Mouse (Mus musculus) neural tube, embryonic 14.5 days (tissue): ENCODE data around the gene Slc17a5. TPM values are rescaled to one million over a fixed set of nuclear protein-coding genes. Genes with fewer than 3 reads are reported as not detected.

Source experiments
- ATAC-seq: fragments of 200-750 bp; cut with Nextera tagmentation; 2 replicates; pipeline ENCODE4 v1.8.0; 2017; ENCODE audit warnings: low read depth, mild to moderate bottlenecking, moderate TSS enrichment, moderate library complexity
- H3K27ac ChIP-seq: fragments of 300-500 bp; sonication (generic); 2 replicates; pipeline ENCODE4 v1.5.1; 2014; ENCODE audit warnings: low read depth, mild to moderate bottlenecking, control low read depth, low read length, moderate library complexity, mixed read lengths
- H3K27me3 ChIP-seq: fragments of 300-500 bp; sonication (generic); 2 replicates; pipeline ENCODE4 v1.6.1; 2014; ENCODE audit warnings: low read length; ENCODE audit not compliant: control insufficient read depth, insufficient read depth
- H3K36me3 ChIP-seq: fragments of 300-500 bp; sonication (generic); 2 replicates; pipeline ENCODE4 v1.6.1; 2014; ENCODE audit warnings: low read length, mixed read lengths; ENCODE audit not compliant: control insufficient read depth, insufficient read depth
- H3K4me1 ChIP-seq: fragments of 300-500 bp; sonication (generic); 2 replicates; pipeline ENCODE4 v1.6.1; 2014; ENCODE audit warnings: low read length; ENCODE audit not compliant: control insufficient read depth, insufficient read depth
- H3K4me2 ChIP-seq: fragments of 300-500 bp; sonication (generic); 2 replicates; pipeline ENCODE4 v1.6.1; 2014; ENCODE audit warnings: mild to moderate bottlenecking, low read depth, low read length, control low read depth
- H3K4me3 ChIP-seq: fragments of 300-500 bp; sonication (generic); 2 replicates; pipeline ENCODE4 v1.5.1; 2014; ENCODE audit warnings: low read depth, low read length, control low read depth, mixed read lengths
- H3K9ac ChIP-seq: fragments of 300-500 bp; sonication (generic); replicated peaks from 2 replicates; pipeline ENCODE4 v1.6.1; 2014; ENCODE audit warnings: low read depth, mild to moderate bottlenecking, control low read depth, low read length, mixed read lengths
- H3K9me3 ChIP-seq: fragments of 300-500 bp; sonication (generic); 2 replicates; pipeline ENCODE4 v1.6.1; 2016; ENCODE audit warnings: low read length; ENCODE audit not compliant: control insufficient read depth
- WGBS: fragments of 180-500 bp; shearing (Covaris S2); extraction: QIAGEN DNeasy Blood & Tissue Kit; methylation state at CpG from one replicate; pipeline ENCODE4 v1.1.7; 2014; 5-methylcytosine and 5-hydroxymethylcytosine counted together
- polyA plus RNA-seq: library from polyadenylated mRNA; unstranded; fragments of >200 nt; fragmentation: Nextera tagmentation; extraction: Ambion mirVana; gene quantifications from 2 replicates; pipeline ENCODE4 v1.2.1, GENCODE M21; 2014

The Slc17a5 gene
- polyA plus RNA-seq, 1 experiment from 2014 or later = 20.4 TPM

- Histone ChIP-seq H3K36me3 (no peaks in the 10 kb centered on the region), H3K27me3 (no peaks in the 10 kb centered on the region), H3K9me3 (no peaks in the 10 kb centered on the region), H3K4me2 (no peak overlapping the region), H3K27ac (no peak overlapping the region), H3K4me1 (peaks cover under 1% of the 10 kb centered on the region; the same call in 1 of the 2 replicates), H3K4me3 (no peak overlapping the region), H3K9ac (no peak overlapping the region)
- 83% methylated on average over 4 of the region's 4 CpGs for WGBS
- ATAC-seq = no peak
Observed at GRCm38 (mm10) chr9:78514681-78515080, 73.2 kb downstream of the Slc17a5 start.

- Histone ChIP-seq H3K4me1 (no peaks in the 10 kb centered on the region), H3K4me2 (no peak overlapping the region), H3K27me3 (no peaks in the 10 kb centered on the region), H3K9me3 (no peaks in the 10 kb centered on the region), H3K9ac (no peak overlapping the region), H3K27ac (no peak overlapping the region), H3K4me3 (no peak overlapping the region), H3K36me3 (no peaks in the 10 kb centered on the region)
- WGBS = 87% methylated on average over 6 of the region's 6 CpGs
- ATAC-seq = no peak
Observed at GRCm38 (mm10) chr9:78513776-78514500, 73.9 kb downstream of the Slc17a5 start.

- ATAC-seq = no peak
- WGBS = 94% methylated on average over 5 of the region's 5 CpGs
Observed at GRCm38 (mm10) chr9:78511705-78512104, 76.1 kb downstream of the Slc17a5 start.

GRCm38 (mm10) chr9:78508106-78508786 is 79.6 kb downstream of the Slc17a5 start:
- ATAC-seq = no peak
- 92% methylated on average over 16 of the region's 16 CpGs for WGBS
- H3K4me2 ChIP-seq = no peak overlapping the region
- H3K36me3 ChIP-seq = no peaks in the 10 kb centered on the region
- no peak overlapping the region for H3K27ac ChIP-seq
- no peak overlapping the region for H3K4me3 ChIP-seq
- H3K9ac ChIP-seq = no peak overlapping the region
- no peaks in the 10 kb centered on the region for H3K9me3 ChIP-seq
- H3K4me1 ChIP-seq = peaks cover 3% of the 10 kb centered on the region
- H3K27me3 ChIP-seq = no peaks in the 10 kb centered on the region

More at GRCm38 (mm10) chr9:78511705-78512104, 76.1 kb downstream of the Slc17a5 start:
- Histone ChIP-seq H3K27ac (no peak overlapping the region), H3K36me3 (no peaks in the 10 kb centered on the region), H3K27me3 (no peaks in the 10 kb centered on the region), H3K9ac (no peak overlapping the region), H3K4me3 (no peak overlapping the region), H3K4me2 (no peak overlapping the region), H3K4me1 (no peaks in the 10 kb centered on the region), H3K9me3 (no peaks in the 10 kb centered on the region)

GRCm38 (mm10) chr9:78506722-78507077 is 81.1 kb downstream of the Slc17a5 start:
- H3K4me3 ChIP-seq = no peak overlapping the region
- no peaks in the 10 kb centered on the region for H3K27me3 ChIP-seq
- ATAC-seq = no peak
- WGBS = 85% methylated on average over 6 of the region's 7 CpGs
- H3K9me3 ChIP-seq = no peaks in the 10 kb centered on the region
- no peak overlapping the region for H3K4me2 ChIP-seq
- H3K36me3 ChIP-seq = no peaks in the 10 kb centered on the region
- H3K9ac ChIP-seq = no peak overlapping the region
- peaks cover 13% of the 10 kb centered on the region for H3K4me1 ChIP-seq
- H3K27ac ChIP-seq = no peak overlapping the region

GRCm38 (mm10) chr9:78506002-78506721 is 81.7 kb downstream of the Slc17a5 start:
- no peaks in the 10 kb centered on the region for H3K27me3 ChIP-seq
- no peaks in the 10 kb centered on the region for H3K9me3 ChIP-seq
- peaks cover 13% of the 10 kb centered on the region for H3K4me1 ChIP-seq
- no peaks in the 10 kb centered on the region for H3K36me3 ChIP-seq
- no peak for ATAC-seq
- no peak overlapping the region for H3K4me2 ChIP-seq
- H3K9ac ChIP-seq = no peak overlapping the region
- 86% methylated on average over 11 of the region's 11 CpGs for WGBS
- no peak overlapping the region for H3K4me3 ChIP-seq
- no peak overlapping the region for H3K27ac ChIP-seq

- Histone ChIP-seq H3K27me3 (no peaks in the 10 kb centered on the region), H3K9me3 (no peaks in the 10 kb centered on the region), H3K4me2 (no peak overlapping the region), H3K4me1 (peaks cover 13% of the 10 kb centered on the region), H3K27ac (no peak overlapping the region), H3K36me3 (no peaks in the 10 kb centered on the region), H3K4me3 (no peak overlapping the region), H3K9ac (no peak overlapping the region)
- 95% methylated on average over 6 of the region's 6 CpGs for WGBS
- ATAC-seq = no peak
Observed at GRCm38 (mm10) chr9:78505223-78505622, 82.6 kb downstream of the Slc17a5 start.

GRCm38 (mm10) chr9:78504679-78505078 is 83.2 kb downstream of the Slc17a5 start:
- peak overlapping the region; percentile 42 for H3K4me2 ChIP-seq
- no peak overlapping the region; the same call in 1 of the 2 replicates for H3K27ac ChIP-seq
- 89% methylated on average over 3 of the region's 3 CpGs for WGBS

More at GRCm38 (mm10) chr9:78504679-78505078, 83.2 kb downstream of the Slc17a5 start:
- Histone ChIP-seq H3K4me3 (no peak overlapping the region; the same call in 1 of the 2 replicates), H3K36me3 (no peaks in the 10 kb centered on the region), H3K9ac (no peak overlapping the region), H3K9me3 (no peaks in the 10 kb centered on the region), H3K27me3 (no peaks in the 10 kb centered on the region), H3K4me1 (peaks cover 13% of the 10 kb centered on the region)
- ATAC-seq = no peak
